Mouse (Mus musculus) cortical plate, adult 2 months (tissue): Measurements from ENCODE around the gene Ogfrl1. TPM values are rescaled to one million over a fixed set of nuclear protein-coding genes. Genes with fewer than 3 reads are reported as not detected.

Experiments
- H3K27ac ChIP-seq: fragments of 200-500 bp; 2 replicates; pipeline ENCODE4 v1.5.1; 2012; ENCODE audit warnings: low read length, control low read depth, inconsistent platforms; ENCODE audit not compliant: insufficient read depth
- H3K4me1 ChIP-seq: fragments of 200-500 bp; 2 replicates; pipeline ENCODE4 v1.6.1; 2011; ENCODE audit warnings: low read length; ENCODE audit not compliant: control insufficient read depth, insufficient read depth
- H3K4me3 ChIP-seq: fragments of 200-500 bp; 2 replicates; pipeline ENCODE4 v1.5.1; 2011; ENCODE audit warnings: mild to moderate bottlenecking, low read length, control low read depth; ENCODE audit not compliant: insufficient read depth
- CTCF ChIP-seq: fragments of 200-500 bp; IDR thresholded peaks from 2 replicates; pipeline ENCODE4 v1.5.1; 2011; ENCODE audit warnings: mild to moderate bottlenecking, control low read depth, low read length; ENCODE audit not compliant: insufficient read depth; ENCODE audit errors: extremely low read depth
- POLR2A ChIP-seq: fragments of 200-500 bp; IDR thresholded peaks from 2 replicates; pipeline ENCODE4 v1.6.1; 2011; ENCODE audit warnings: mild to moderate bottlenecking, low read length, control low read depth; ENCODE audit not compliant: insufficient read depth; ENCODE audit errors: extremely low read depth
- polyA plus RNA-seq: library from polyadenylated mRNA; depleted of rRNA; stranded (reverse); fragments of >200 nt; gene quantifications from 2 replicates; pipeline ENCODE4 v1.2.3, GENCODE M21; 2012; rRNA removed

The Ogfrl1 gene
- polyA plus RNA-seq = 62.9 and 67.0 TPM in 2 replicates

- TF ChIP-seq CTCF (no peak), POLR2A (no peak)
- Histone ChIP-seq H3K27ac (no peak within 1 kb of the TSS), H3K4me1 (no peaks in the 10 kb centered on the region)
These were observed at the start of gene Ogfrl1 for GRCm38 (mm10) chr1:23397623-23398022. Ogfrl1 (minus strand) TSS chr1:23397772.

GRCm38 (mm10) chr1:23445736-23446424, 48.3 kb upstream of the Ogfrl1 start:
- H3K27ac ChIP-seq = no peak overlapping the region
- no peaks in the 10 kb centered on the region for H3K4me1 ChIP-seq
- no peak overlapping the region for H3K4me3 ChIP-seq
- TF ChIP-seq CTCF (no peak), POLR2A (no peak)

More at GRCm38 (mm10) chr1:23397623-23398022, at the start of gene Ogfrl1:
- no peak within 1 kb of the TSS for H3K4me3 ChIP-seq

- TF ChIP-seq CTCF = no peak
- no peak for TF ChIP-seq POLR2A
- no peaks in the 10 kb centered on the region for H3K4me1 ChIP-seq
- H3K4me3 ChIP-seq = no peak overlapping the region
- no peak overlapping the region for H3K27ac ChIP-seq
These were observed 36.0 kb upstream of the Ogfrl1 start for GRCm38 (mm10) chr1:23433612-23434011.

- Histone ChIP-seq H3K4me3 (no peak overlapping the region), H3K4me1 (no peaks in the 10 kb centered on the region), H3K27ac (no peak overlapping the region)
- no peak for TF ChIP-seq POLR2A
These were observed 28.9 kb upstream of the Ogfrl1 start for GRCm38 (mm10) chr1:23426447-23426846.

- TF ChIP-seq POLR2A (no peak), CTCF (no peak)
- Histone ChIP-seq H3K27ac (no peak overlapping the region), H3K4me1 (no peaks in the 10 kb centered on the region), H3K4me3 (no peak overlapping the region)
These were observed 21.4 kb upstream of the Ogfrl1 start for GRCm38 (mm10) chr1:23418941-23419340.

- H3K27ac ChIP-seq = no peak overlapping the region
- no peaks in the 10 kb centered on the region for H3K4me1 ChIP-seq
- no peak overlapping the region for H3K4me3 ChIP-seq
- TF ChIP-seq POLR2A (no peak), CTCF (no peak)
These were observed 20.5 kb upstream of the Ogfrl1 start for GRCm38 (mm10) chr1:23418059-23418458.

GRCm38 (mm10) chr1:23417562-23417961, 20.0 kb upstream of the Ogfrl1 start:
- TF ChIP-seq POLR2A (no peak), CTCF (no peak)
- no peaks in the 10 kb centered on the region for H3K4me1 ChIP-seq
- no peak overlapping the region for H3K27ac ChIP-seq
- no peak overlapping the region for H3K4me3 ChIP-seq

GRCm38 (mm10) chr1:23411533-23411932, 14.0 kb upstream of the Ogfrl1 start:
- H3K27ac ChIP-seq = no peak overlapping the region
- TF ChIP-seq POLR2A (no peak), CTCF (no peak)
- H3K4me1 ChIP-seq = no peaks in the 10 kb centered on the region
- H3K4me3 ChIP-seq = no peak overlapping the region

- Histone ChIP-seq H3K27ac (no peak overlapping the region), H3K4me1 (no peaks in the 10 kb centered on the region), H3K4me3 (no peak overlapping the region)
- no peak for TF ChIP-seq POLR2A
- TF ChIP-seq CTCF = no peak
These were observed 12.4 kb upstream of the Ogfrl1 start for GRCm38 (mm10) chr1:23409960-23410359.

- TF ChIP-seq CTCF (no peak), POLR2A (no peak)
- no peaks in the 10 kb centered on the region for H3K4me1 ChIP-seq
- H3K4me3 ChIP-seq = no peak overlapping the region
- H3K27ac ChIP-seq = no peak overlapping the region
These were observed 4.8 kb upstream of the Ogfrl1 start for GRCm38 (mm10) chr1:23402401-23402800.
